Mouse (Mus musculus) cortical plate, adult 2 months (tissue): ENCODE data around the gene Ormdl1.
"Not testable (repeated sequence)": the region's sequence is repeated elsewhere in the genome, so short reads cannot be mapped to it uniquely, and the experiment has no call there.

Experiments used
- CTCF ChIP-seq: fragments of 200-500 bp; IDR thresholded peaks from 2 replicates; pipeline ENCODE4 v1.5.1; 2011; ENCODE audit warnings: mild to moderate bottlenecking, control low read depth, low read length; ENCODE audit not compliant: insufficient read depth; ENCODE audit errors: extremely low read depth
- POLR2A ChIP-seq: fragments of 200-500 bp; IDR thresholded peaks from 2 replicates; pipeline ENCODE4 v1.6.1; 2011; ENCODE audit warnings: mild to moderate bottlenecking, low read length, control low read depth; ENCODE audit not compliant: insufficient read depth; ENCODE audit errors: extremely low read depth

- not testable (repeated sequence) for TF ChIP-seq POLR2A, CTCF
These were observed 36.6 kb downstream of the Ormdl1 start for GRCm38 (mm10) chr1:53333527-53333926.
